Mouse (Mus musculus): Measurements from ENCODE around the gene Tbx10. TPM values are rescaled to one million over a fixed set of nuclear protein-coding genes. Genes with fewer than 3 reads are reported as not detected.
A peak's percentile ranks its signal among the peaks of the same experiment; 100 is the strongest.
"Not testable (repeated sequence)": the region's sequence is repeated elsewhere in the genome, so short reads cannot be mapped to it uniquely, and the experiment has no call there.

Tbx10 gene
- not detected for total RNA-seq (2021)

DNA sequence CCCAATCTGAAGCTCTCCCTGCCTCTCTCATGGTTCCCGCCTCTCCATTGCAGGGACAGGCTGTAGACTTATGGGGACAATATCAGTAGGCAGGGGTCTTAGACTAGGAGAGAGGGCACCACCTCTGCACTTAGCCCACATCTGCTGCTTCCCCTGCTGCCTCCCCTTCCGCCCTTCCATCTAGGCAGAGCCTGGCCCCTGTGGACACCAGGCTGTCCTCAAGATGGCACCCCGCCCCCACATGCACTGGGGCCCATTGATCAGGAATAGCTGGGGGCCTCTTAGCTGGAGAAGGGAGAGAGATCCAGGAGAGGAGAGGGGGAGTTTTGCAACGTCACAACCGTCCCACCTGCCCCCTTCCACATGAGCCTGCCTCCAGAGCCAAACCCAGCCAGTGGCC lies at the start of gene Tbx10:
Gene Tbx10 (plus strand): TSS at position 337 of the 400 bp plus-strand sequence.
- no peak for DNase-seq
- intact Hi-C loops (cut with DNase I): no loop called here

DNA sequence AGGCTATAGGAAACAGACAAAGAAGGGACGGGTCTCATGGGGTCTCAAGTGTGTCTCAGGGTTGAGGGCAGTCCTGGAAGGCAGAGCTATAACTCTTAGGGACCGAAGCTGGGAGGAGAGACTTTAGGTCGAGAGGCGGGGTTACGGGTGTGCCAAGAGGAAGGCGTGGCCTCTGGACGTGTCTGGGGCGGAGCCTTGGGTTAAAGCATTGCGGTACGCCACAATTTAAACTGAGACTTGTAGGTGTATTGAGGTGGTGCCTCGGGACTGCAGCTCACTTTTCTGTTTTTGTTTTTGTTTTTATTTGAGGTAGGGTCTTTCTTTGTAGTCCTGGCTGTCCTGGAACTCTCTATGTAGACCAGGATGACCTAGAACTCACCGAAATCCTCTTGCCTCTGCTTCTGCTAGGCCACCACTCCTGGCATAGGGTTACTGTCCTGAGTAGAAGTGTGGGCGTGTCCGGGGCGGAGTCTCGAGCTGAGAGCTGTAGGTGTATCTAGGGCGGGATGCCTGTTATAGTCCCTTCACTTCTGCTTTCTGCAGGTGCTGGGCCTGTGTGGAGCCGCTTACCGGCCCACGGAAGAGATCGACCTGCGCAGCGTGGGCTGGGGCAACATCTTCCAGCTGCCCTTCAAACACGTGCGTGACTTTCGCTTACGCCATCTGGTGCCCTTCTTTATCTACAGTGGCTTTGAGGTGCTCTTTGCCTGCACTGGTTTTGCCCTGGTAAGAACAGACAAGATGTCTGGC lies 49.4 kb upstream of the Tbx10 start:
- intact Hi-C loops (cut with DNase I): no loop called here
- no peak for DNase-seq

DNA sequence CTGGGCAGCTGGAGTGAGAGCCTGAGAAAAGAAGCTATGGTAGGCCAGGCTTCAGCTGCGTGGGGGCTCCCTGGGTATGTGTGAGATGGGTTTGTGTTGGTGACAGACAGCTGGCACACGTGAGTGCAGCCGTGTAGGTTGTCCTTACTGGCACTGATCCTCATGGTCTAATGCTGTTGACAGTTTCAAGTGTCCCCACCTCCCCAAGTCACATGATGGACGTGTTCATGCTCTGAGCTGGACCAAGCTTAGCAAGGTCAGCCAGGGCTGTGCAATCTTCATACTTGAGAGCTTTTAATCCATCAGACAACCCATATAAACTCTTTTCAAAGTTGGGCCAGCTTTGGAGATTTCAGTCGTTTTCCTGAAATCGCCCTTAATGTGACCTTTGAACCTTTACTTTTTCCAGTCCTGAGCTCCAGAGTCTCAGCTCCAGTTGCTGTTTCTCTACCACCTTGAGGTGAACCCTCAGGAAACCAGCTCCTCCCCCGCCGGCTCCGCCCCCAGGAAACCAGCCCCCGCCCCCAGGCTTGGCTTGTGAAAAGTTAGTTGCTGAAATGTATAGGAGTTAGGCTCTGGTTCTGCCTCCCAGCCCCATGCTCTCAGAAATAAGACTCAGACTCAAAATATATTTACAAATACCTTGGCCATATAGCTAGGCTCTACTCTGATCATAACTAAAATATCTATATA lies 46.5 kb upstream of the Tbx10 start:
- no peak for DNase-seq
- intact Hi-C loops (cut with DNase I): loop anchor here (1.0 kb wide), 2 partner anchors 34 to 69 kb away; no protein-coding TSS in a partner anchor

DNA sequence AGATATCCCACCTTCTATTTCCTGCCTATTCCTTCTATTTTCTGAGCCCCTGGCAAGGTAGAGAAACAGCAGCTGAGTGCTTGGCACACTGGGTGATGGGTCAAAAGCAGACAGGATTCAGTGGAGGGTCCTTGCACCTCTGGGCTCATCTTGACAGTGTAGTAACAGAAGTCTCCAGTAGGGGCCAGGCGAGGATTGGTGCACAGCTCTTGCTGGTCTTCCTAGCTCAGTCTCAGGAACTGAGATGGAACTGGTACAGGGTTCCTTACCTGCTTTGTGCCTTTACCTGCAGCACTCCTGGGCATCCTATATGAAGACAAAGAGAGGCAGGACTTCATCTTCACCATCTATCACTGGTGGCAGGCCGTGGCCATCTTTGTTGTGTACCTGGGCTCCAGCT lies 45.8 kb upstream of the Tbx10 start:
- peak; percentile 73 to 74 for DNase-seq
- intact Hi-C loops (cut with DNase I): loop anchor here (1.0 kb wide), 2 partner anchors 34 to 69 kb away; no protein-coding TSS in a partner anchor

DNA sequence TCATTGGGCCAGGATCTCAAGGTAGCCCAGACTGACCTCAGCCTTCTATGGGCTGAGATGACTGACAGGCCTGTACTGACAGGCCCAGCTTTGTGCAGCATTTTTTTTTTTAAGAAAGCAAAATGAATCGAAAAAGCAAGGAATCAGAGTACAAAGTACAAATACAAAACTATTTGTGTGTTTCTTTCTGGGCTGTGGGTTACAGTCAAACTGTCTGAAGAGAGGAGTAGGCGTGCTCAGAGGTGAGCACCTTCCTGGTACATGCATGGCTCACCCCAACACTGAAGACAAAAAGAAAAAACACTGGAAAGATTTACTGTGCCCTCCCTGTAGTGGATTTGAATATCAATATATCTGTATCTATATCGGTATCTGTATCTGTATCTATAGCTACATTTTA lies 44.7 kb upstream of the Tbx10 start:
- intact Hi-C loops (cut with DNase I): no loop called here
- no peak for DNase-seq

DNA sequence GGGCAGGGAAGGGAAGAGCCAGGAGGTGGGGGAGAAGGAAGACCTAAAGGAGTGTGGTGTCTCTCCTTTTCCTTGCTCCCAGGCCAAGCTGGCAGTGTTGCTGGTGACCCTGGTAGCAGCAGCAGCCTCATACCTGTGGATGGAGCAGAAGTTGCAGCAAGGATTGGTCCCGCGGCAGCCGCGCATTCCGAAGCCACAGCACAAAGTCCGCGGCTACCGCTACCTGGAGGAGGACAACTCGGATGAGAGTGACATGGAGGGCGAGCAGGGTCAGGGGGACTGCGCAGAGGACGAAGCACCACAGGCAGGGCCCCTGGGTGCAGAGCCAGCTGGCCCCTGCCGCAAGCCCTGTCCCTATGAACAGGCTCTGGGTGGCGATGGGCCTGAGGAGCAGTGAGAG lies 44.0 kb upstream of the Tbx10 start:
- no peak for DNase-seq
- intact Hi-C loops (cut with DNase I): no loop called here

DNA sequence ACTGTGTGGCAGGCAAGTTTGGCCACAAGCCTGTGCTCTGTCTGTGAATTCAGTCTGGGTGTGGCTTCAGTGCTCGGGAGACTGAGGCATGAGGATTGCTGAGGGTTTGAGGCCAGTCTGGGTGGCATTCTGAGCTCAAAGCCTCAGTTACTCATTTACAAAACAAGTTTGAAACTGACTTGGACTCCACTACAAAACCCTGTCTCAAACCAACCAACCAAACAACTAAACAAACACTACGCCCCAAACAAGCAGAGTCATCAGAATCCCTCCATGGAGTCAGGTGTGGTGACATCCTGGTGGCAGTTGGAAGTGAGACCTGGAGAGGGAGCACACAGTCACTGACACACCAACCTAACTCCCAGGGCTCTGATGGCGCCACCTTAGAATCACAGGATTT lies 42.2 kb upstream of the Tbx10 start:
- intact Hi-C loops (cut with DNase I): no loop called here
- no peak for DNase-seq

DNA sequence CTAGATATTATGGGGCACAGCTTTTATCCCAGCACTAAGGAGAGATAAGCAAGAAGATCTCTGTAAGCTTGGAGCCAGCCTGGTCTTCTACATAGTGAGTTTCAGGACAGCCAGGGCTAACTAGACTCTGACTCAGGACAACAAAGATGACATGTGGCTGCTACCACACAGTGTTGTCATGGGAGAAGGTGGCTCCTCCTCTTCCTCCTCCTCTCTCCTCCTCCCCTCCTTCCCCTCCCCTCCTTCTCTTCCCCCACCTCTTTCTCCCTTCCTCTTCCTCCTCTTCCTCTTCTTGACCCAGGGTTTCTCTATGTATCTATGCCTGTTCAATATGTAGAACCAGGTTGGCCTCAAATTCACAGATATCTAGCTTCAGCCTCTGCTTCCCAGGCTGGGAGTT lies 41.1 kb upstream of the Tbx10 start:
- DNase-seq: no peak
- intact Hi-C loops (cut with DNase I): no loop called here

DNA sequence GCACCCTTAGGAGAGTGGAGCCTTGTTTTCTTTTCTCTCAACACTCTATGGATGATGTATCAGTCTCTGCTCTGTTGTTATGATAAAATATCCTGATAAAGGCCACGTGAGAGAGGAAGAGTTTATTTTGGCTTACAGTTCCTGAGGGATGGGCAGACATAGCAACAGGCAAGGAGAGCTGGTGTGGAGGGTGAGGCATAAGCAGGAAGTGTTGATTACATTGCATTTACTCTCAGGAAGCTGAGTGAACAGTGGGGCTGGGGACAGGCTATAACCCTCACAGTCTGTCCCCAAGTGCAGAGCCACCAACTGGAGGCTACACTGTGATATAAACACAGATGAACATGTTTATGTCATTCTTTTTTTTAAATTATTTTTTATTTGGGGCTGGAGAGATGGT lies 40.5 kb upstream of the Tbx10 start:
- intact Hi-C loops (cut with DNase I): no loop called here
- no peak for DNase-seq

DNA sequence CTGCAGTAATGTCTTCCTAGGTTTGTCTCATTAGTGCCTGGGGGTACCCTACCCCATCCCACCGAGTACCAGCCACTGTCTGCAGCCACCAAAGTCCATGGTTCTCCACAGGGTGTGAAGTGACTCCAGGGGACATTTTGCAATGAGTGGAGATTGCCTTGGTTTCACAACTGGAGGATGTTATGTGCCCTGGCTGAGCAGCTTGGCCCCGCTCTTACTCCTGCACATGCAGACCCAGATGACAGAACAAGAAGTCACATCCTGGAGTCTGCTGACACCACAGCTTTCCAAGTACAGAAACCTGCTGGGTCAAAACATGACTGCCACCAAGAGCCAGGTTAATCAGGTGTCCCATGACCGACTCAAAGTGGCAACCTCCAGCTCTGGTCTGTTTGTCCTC lies 37.5 kb upstream of the Tbx10 start:
- intact Hi-C loops (cut with DNase I): no loop called here
- no peak for DNase-seq

DNA sequence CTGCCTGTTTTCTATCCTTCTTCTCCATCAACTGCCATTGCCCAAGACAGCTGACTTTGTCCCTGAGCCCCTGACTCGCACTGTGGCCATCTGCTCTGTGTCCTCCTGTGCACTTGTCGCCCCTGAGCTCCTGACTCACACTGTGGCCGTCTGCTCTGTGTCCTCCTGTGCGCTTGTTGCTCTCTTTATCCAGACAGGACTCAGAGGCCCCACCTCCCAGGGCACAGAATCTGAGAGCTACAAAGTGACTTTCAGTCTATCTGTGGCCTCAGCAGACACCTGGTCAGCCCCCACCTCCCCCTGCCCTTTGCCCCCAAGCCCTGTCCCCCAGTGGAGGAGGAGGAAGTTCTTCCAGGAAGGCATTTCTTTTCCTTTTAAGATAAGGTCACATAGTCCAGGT lies 36.7 kb upstream of the Tbx10 start:
- intact Hi-C loops (cut with DNase I): no loop called here
- DNase-seq: no peak

DNA sequence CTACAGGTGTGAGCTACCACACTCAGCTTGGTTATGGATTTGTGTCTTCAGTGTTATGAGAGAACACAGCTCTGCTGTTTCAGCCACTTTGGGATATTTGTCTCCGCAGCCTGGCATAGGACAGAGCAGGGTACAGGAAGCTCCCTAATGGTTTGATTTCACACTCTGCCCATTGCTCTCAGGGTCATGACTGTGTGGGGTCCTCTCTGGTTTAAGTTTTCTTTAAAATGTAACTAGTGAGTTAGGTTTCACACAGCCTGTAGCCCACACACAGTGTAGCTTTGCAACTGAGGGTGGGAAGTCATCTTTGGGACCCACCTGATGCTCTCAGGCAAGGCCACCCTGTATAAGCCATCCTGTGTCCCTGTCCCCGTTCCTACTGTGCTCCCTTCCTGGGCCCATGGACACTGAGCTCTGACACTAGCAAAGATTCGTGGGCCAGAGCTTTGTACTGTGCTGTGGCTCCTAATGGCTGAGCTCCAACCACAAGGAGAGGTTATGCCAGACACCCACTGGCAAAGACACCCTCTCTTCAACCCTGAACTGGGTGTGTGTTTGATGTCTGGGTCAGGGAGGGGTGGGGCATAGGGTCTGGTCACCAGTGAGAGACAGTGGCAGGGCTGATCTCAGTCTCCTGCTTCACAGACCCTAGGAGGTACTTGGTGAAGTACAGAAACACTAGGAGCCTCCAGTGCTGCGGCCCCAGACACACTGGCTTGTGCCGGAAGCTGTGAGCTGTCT lies 35.1 kb upstream of the Tbx10 start:
- DNase-seq; intact Hi-C loops (cut with DNase I): not testable (repeated sequence)

DNA sequence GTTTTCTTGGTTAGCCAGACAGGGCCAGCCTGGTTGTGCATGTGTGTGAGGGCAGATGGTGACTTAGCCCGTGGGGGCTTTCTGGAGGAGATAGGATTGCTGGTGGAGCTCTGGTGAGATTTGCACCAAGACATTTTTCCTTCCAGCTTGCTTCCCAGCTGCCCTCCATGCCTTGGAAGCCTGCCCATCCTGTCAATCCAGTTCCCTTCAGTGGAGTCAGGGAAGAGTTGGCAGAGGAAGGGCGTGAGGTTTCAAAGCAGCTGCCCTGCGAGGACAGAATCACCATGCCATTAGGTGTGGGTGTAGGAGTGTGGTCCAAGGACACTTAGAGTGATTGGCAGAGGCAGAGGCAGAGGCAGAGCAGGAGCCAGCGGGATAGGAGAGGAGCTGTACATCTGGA lies 34.1 kb upstream of the Tbx10 start, which contains the start of gene Aldh3b3:
Gene Aldh3b3 (plus strand): TSS at position 176 of the 400 bp plus-strand sequence.
- intact Hi-C loops (cut with DNase I): no loop called here
- no peak for DNase-seq

DNA sequence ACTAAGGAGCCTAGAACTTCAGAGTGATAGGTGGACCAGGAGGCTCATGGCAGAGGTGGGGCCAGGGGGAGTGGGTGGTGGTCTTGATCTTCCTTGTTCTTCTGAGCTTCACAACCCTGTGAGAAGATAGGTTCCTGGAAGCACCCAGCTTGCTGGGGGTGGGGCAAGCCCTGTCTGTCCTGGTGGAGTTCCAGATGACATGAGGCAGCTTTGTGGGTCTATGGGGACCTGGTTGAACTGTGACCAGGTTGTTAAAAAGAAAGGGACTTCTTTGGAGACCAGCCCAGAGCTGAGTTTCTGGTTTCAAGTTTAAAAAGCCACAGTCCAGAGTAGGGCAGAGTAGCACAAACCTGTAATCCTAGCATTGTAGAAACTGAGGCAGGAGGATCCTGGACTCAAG lies 33.5 kb upstream of the Tbx10 start:
- intact Hi-C loops (cut with DNase I): no loop called here
- no peak for DNase-seq

DNA sequence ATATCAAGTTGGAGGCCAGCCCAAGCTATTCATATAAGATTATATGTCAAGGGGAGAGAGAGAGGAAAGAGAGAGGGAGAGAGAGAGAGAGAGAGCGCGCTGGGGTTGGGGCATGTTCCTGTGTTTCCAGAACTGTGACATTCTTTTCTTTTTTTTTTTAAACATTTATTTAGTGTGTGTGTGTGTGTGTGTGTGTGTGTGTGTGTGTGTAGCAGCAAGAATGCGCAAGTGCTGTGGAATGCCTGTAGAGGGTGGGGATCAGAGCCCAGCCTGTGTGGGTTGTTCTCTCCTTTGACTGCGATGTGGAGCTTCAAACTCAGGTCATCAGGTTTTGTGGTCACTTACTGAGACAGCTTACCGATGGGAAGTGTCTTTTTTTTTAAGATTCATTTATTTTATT lies 32.3 kb upstream of the Tbx10 start:
- intact Hi-C loops (cut with DNase I): no loop called here
- no peak for DNase-seq

DNA sequence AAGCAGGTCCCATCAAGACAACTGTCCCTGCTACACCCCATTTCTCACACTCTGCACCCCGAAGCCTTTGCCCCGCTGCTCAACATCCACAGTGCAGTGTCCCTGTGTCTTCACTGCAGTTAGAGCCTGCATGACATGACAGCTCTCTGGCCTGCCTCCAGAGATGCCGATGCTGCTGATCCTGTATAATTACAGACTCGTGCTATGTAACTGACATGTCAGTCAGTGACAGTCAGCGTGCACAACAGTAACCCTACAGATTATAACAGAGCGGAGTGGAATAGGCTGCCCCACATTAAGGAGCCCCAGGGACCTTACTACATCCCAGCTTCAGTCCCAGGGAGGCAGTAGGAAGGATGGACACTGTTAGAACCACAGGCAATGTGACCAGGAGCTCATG lies 30.7 kb upstream of the Tbx10 start:
- DNase-seq; intact Hi-C loops (cut with DNase I): not testable (repeated sequence)

DNA sequence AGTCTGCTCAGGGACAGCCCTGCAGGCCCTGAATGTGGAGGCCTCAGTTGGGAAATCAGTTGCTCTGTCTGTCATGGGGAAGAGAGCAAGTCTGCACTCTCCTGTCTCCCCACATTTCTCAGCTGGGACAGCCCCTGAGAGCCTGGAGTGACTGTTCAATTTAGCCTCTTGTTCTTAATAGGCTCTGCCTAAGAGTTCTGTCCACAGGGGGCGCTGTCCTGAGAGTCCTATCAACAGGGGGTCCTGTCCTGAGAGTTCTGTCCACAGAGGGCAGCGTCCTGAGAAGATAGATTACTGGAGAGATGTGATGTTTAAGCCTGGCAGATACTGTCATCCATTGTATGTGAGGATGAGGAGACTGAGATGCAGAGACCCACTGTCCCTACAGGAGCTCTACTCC lies 30.1 kb upstream of the Tbx10 start:
- intact Hi-C loops (cut with DNase I): no loop called here
- no peak for DNase-seq

DNA sequence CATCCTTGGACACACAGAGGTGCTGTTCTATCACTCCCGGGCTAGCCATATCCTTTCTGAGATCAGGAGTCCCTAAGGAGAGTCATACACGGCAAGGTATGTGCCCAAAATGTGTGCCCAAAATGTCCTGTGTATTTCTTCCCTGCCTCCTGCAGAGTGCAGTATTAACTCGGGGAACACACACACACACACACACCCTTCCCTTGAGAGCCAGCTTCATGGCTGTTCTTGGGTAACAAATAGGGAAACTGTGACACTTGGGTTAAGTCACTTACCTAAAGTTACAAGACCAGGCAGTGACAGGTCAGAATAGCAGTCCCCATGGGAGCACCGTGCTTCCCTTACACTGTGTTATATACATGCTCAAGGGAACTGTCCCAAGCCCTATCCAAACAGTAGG lies 28.5 kb upstream of the Tbx10 start:
- intact Hi-C loops (cut with DNase I): no loop called here

DNA sequence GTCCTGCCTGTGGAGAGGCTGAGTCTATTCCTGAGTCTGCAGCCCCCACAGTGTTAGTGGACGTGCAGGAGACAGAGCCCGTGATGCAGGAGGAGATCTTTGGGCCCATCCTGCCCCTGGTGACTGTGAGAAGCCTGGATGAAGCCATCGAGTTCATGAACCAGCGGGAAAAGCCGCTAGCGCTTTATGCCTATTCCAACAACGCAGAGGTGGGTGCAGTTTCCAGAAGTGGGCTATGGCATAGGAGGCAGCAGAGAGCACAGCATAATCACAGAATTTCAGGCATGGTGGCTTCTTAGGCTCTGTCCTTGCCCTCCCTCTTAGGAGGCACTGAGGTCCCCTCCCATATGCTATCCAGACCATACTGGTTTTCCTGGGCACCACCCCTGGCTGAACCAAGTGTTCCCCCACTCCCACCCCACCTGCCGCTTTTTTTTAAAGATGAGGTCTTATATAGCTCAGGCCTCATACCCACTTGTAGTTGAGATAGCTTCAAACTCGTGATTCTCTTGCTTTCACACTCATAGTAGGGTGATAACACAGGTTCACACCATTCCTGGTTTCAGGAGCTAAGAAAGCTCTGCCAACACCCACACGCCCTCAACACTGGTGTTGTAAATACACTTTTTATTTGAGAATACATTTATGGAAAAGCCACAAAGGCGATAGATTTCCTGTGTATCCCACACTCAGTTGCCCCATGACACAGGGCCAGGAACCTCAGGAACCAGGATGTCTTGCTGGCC lies 26.0 kb upstream of the Tbx10 start:
- DNase-seq: no peak
- intact Hi-C loops (cut with DNase I): no loop called here

More for the DNA sequence above, 28.5 kb upstream of the Tbx10 start:
- DNase-seq: no peak

DNA sequence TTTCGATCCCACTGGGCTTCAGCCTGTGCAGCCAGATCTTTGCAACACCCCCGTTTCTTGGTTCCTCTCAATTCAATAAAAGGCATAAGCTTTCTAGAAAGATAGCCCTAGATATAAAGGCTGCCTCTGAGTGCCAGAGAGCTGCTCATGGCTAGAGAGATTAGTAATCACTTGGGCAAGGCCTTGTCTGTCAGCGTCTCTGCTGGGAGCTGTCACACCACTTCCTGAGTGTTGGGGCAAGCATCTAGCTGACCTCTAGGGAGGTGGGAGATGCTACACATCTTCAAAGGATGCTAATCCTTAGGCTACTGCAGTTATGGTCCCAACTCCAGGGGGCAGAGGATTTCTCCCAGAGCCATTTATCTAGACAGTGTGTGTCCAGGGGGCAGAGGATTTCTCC lies 25.3 kb upstream of the Tbx10 start:
- intact Hi-C loops (cut with DNase I): no loop called here

DNA sequence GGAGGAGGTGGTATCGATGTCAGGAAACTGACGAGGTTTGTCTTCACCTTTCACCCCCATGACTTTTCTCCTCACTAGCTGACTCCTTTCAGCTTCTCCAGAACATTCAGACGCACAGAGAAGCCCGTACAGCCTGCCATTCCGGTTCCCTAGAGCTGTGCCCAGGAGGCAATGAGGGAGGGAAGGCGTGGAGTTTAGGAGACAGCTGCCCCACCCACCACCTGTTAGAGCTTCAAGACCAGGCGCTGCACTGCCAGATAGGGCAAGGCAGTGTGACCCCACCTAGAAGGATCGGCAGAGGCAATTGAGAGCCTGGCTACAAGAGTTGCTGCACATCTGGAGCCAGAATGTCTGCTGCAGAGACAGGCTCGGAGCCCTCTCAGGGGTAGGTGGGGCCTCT lies 20.3 kb upstream of the Tbx10 start, which contains the start of gene Aldh3b2:
Gene Aldh3b2 (plus strand): TSS at position 100 of the 400 bp plus-strand sequence.
- intact Hi-C loops (cut with DNase I): no loop called here
- no peak for DNase-seq

More for the DNA sequence above, 25.3 kb upstream of the Tbx10 start:
- DNase-seq: no peak

All from heart, postnatal 36 days (tissue).